Mouse (Mus musculus): ENCODE data around the gene Por. TPM values are rescaled to one million over a fixed set of nuclear protein-coding genes. Genes with fewer than 3 reads are reported as not detected.

The Por gene
- polyA plus RNA-seq, 1 experiment = 86.2 TPM

DNA sequence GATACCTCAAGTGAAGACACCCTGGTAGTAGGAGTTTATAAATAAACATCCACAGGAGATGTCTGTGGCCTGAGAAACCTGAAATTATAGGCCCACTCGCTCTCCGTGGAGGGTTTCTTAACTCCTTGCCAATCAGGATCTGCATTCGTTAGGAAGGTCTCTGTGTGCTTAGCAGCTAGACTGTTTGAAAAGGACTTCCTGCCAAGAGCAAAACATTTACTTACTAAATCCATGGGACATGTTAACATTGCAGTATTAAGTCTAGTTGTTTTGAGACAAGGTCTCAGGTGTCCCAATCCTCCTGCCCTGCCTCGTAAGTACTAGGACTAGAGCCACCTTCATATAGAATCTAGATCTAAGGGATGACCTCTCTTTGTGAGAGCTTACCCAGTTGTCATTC, 21.4 kb downstream of the Por start:
- 75% methylated on average over 4 of the region's 4 CpGs for whole genome bisulfite sequencing
- no peak for DNase-seq
- Histone ChIP-seq H3K4me1 (ENCODE audit: control insufficient read depth, insufficient read depth, low read length) (no peaks in the 10 kb centered on the region; the same call in 1 of the 2 replicates), H3K4me3 (replicated peaks; ENCODE audit: insufficient read depth, low read depth, low read length) (no peak overlapping the region), H3K27ac (ENCODE audit: insufficient read depth, low read length) (no peak overlapping the region), H3K27me3 (ENCODE audit: control insufficient read depth, insufficient read depth, low read length) (no peaks in the 10 kb centered on the region)
- TF ChIP-seq POLR2A (IDR thresholded peaks at IDR 0.05; ENCODE audit: borderline replicate concordance, insufficient read depth, low read length) (no peak), CTCF (IDR thresholded peaks at IDR 0.05; ENCODE audit: borderline replicate concordance, insufficient read depth, low read depth, low read length) (no peak)

DNA sequence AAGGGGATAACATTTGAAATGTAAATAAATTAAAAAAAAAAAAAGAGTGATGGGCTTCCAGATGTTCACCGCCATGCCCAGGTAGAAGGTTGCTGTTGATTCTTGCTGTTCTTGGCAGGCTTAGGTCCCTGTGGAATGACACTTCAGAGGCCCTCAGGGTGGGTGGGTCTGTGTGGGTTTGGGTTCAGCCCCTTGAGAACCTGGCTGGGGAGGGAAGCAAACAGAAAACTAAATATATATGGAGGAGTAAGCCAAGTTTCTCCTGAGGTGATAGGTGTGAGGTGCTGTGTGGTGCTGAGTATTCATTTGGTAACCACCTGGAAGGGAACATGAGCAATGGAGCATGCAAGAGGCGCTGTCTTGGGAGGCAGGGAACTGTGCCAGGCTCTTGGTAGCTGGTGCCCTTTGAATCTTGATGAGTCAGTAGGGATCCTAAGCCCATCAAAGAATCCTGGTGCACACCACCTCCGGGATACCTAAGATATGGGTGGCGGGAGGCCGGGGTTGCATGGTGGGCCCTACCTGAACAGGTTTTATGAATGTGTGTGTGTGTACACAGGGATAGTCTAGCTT, 23.5 kb downstream of the Por start:
- TF ChIP-seq POLR2A (IDR thresholded peaks at IDR 0.05; ENCODE audit: borderline replicate concordance, insufficient read depth, low read length) = no peak
- no peak for TF ChIP-seq CTCF (IDR thresholded peaks at IDR 0.05; ENCODE audit: borderline replicate concordance, insufficient read depth, low read depth, low read length)
- DNase-seq = no peak
- 85% methylated on average over 5 of the region's 5 CpGs for WGBS
- Histone ChIP-seq H3K4me1 (ENCODE audit: control insufficient read depth, insufficient read depth, low read length) (no peaks in the 10 kb centered on the region; the same call in 1 of the 2 replicates), H3K27me3 (ENCODE audit: control insufficient read depth, insufficient read depth, low read length) (no peaks in the 10 kb centered on the region), H3K27ac (ENCODE audit: insufficient read depth, low read length) (no peak overlapping the region), H3K4me3 (replicated peaks; ENCODE audit: insufficient read depth, low read depth, low read length) (no peak overlapping the region)

DNA sequence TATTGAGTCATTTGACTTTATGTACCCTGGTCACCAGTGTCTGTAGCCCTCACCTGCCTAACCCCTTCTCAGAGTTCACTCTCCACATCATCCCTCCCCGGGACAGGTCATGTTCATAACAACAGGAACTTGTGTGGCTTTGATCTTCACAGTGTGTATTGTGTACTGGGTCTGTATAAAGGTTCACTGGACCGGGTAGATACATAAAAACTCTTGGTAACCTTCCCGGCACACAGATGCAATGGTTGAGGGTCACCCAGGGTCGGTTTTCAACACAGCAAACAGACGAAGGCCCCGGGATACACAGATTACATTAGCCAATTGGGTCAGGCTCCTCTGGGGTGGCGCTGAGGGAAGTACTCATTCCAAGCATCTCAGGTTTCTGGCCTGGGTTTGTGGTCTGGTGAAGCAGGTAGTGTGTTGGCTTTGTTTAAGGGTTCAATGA, 25.5 kb downstream of the Por start:
- H3K27me3 ChIP-seq (ENCODE audit: control insufficient read depth, insufficient read depth, low read length) = no peaks in the 10 kb centered on the region
- no peak overlapping the region for H3K4me3 ChIP-seq (replicated peaks; ENCODE audit: insufficient read depth, low read depth, low read length)
- 20% methylated on average over 7 of the region's 7 CpGs for WGBS
- TF ChIP-seq POLR2A (IDR thresholded peaks at IDR 0.05; ENCODE audit: borderline replicate concordance, insufficient read depth, low read length) (no peak), CTCF (IDR thresholded peaks at IDR 0.05; ENCODE audit: borderline replicate concordance, insufficient read depth, low read depth, low read length) (no peak)
- no peaks in the 10 kb centered on the region; the same call in none of the 2 replicates for H3K4me1 ChIP-seq (ENCODE audit: control insufficient read depth, insufficient read depth, low read length)
- no peak for DNase-seq
- no peak overlapping the region for H3K27ac ChIP-seq (ENCODE audit: insufficient read depth, low read length)

DNA sequence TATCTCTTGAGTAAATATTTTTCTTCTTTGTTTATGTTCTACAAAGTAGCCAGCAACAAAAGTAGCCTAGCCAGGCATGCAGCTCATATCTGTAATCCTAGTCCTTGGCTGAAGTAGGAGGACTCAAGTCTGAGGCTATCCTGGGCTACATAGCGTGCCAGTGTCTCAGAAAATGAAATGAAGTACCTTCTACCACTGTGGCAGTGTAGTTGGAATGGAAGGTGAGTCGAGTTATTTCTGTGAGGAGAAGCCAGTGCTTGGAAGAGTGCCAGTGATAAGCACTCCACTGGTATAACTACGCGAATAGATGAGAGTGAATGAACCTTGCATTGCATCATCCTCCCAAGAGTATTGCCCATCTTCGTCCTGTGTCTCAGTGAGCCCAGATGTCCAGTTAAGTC, 27.9 kb downstream of the Por start:
- DNase-seq = no peak
- 53% methylated on average over 5 of the region's 5 CpGs for WGBS
- no peak for TF ChIP-seq CTCF (IDR thresholded peaks at IDR 0.05; ENCODE audit: borderline replicate concordance, insufficient read depth, low read depth, low read length)
- no peak for TF ChIP-seq POLR2A (IDR thresholded peaks at IDR 0.05; ENCODE audit: borderline replicate concordance, insufficient read depth, low read length)

DNA sequence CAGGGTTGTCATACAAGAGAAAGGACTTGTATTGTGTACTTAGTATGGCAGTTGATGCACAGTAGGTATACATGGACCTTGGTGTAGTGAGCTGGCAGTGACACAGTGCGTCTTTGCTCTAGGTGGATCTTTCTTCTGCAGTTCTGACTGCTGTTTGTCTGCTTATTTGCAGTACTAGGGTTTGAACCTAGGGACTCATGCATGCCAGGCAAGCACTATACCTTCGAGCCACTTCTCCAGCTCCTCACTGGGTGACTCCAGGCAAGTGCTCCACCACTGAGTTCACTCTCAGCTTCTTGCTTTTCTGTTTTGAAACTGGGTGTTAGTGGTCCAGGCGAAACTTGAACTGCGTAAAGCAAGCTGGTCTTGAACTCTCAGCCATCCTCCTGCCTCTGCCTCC, 31.8 kb downstream of the Por start:
- no peak overlapping the region for H3K27ac ChIP-seq (ENCODE audit: insufficient read depth, low read length)
- TF ChIP-seq CTCF (IDR thresholded peaks at IDR 0.05; ENCODE audit: borderline replicate concordance, insufficient read depth, low read depth, low read length) (no peak), POLR2A (IDR thresholded peaks at IDR 0.05; ENCODE audit: borderline replicate concordance, insufficient read depth, low read length) (no peak)
- no peak overlapping the region for H3K4me3 ChIP-seq (replicated peaks; ENCODE audit: insufficient read depth, low read depth, low read length)
- no peaks in the 10 kb centered on the region; the same call in 1 of the 2 replicates for H3K4me1 ChIP-seq (ENCODE audit: control insufficient read depth, insufficient read depth, low read length)
- no peaks in the 10 kb centered on the region for H3K27me3 ChIP-seq (ENCODE audit: control insufficient read depth, insufficient read depth, low read length)
- 96% methylated on average over 4 of the region's 4 CpGs for WGBS
- DNase-seq = no peak

More for the DNA sequence above, 27.9 kb downstream of the Por start:
- Histone ChIP-seq H3K27me3 (ENCODE audit: control insufficient read depth, insufficient read depth, low read length) (no peaks in the 10 kb centered on the region), H3K4me1 (ENCODE audit: control insufficient read depth, insufficient read depth, low read length) (no peaks in the 10 kb centered on the region; the same call in none of the 2 replicates), H3K4me3 (replicated peaks; ENCODE audit: insufficient read depth, low read depth, low read length) (no peak overlapping the region), H3K27ac (ENCODE audit: insufficient read depth, low read length) (no peak overlapping the region)

DNA sequence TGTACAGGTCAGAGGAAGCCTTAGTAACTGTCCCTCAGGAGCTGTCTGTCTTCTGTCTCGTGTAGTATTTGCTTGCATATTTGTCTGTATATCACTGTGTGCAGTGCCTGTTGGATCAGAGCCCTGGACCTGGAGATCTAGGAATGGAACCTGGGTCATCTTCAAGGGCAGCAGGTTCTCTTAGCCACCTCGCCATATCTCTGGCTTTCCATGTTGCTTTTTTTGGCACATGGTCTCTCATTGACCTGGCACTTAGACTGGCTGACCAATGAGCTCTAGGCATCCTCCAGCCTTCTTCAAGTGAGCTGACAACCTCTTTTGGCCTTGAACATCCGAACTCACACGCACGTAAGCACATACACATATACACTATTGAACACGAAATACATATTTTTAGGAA, 32.4 kb downstream of the Por start:
- Histone ChIP-seq H3K4me1 (ENCODE audit: control insufficient read depth, insufficient read depth, low read length) (no peaks in the 10 kb centered on the region; the same call in 1 of the 2 replicates), H3K27me3 (ENCODE audit: control insufficient read depth, insufficient read depth, low read length) (no peaks in the 10 kb centered on the region), H3K27ac (ENCODE audit: insufficient read depth, low read length) (no peak overlapping the region), H3K4me3 (replicated peaks; ENCODE audit: insufficient read depth, low read depth, low read length) (no peak overlapping the region)
- DNase-seq = no peak
- 79% methylated on average over 6 of the region's 6 CpGs for WGBS
- TF ChIP-seq POLR2A (IDR thresholded peaks at IDR 0.05; ENCODE audit: borderline replicate concordance, insufficient read depth, low read length) = no peak
- TF ChIP-seq CTCF (IDR thresholded peaks at IDR 0.05; ENCODE audit: borderline replicate concordance, insufficient read depth, low read depth, low read length) = no peak

DNA sequence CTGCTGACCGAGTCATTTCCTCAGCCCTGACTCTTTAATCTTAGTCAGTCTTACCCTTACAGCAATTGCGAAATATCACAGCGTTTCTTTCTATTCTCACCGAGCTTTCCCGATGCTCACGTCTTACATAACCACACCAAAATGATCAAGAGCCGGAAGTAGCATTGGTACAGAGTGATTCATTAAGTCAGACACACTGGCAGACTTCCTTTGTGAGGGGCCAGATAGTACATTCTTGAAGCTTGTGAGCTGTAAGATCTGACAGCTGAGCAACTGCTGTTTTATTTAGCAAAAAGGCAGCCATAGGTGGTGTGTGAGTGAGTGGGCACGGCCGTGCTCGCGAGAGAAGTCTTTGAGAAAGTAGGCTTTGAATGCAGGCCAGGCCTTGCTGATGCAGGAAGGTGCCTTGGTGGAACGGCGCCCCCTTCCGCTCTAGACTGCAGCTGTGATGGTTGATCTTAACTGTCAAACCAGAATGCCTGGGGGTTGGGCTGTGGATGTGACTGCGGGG, 32.9 kb downstream of the Por start:
- peaks cover 1% of the 10 kb centered on the region for H3K4me1 ChIP-seq (ENCODE audit: control insufficient read depth, insufficient read depth, low read length)
- no peak overlapping the region for H3K4me3 ChIP-seq (replicated peaks; ENCODE audit: insufficient read depth, low read depth, low read length)
- DNase-seq = no peak
- TF ChIP-seq POLR2A (IDR thresholded peaks at IDR 0.05; ENCODE audit: borderline replicate concordance, insufficient read depth, low read length) = no peak
- no peak overlapping the region for H3K27ac ChIP-seq (ENCODE audit: insufficient read depth, low read length)
- 75% methylated on average over 15 of the region's 15 CpGs for WGBS
- H3K27me3 ChIP-seq (ENCODE audit: control insufficient read depth, insufficient read depth, low read length) = no peaks in the 10 kb centered on the region

DNA sequence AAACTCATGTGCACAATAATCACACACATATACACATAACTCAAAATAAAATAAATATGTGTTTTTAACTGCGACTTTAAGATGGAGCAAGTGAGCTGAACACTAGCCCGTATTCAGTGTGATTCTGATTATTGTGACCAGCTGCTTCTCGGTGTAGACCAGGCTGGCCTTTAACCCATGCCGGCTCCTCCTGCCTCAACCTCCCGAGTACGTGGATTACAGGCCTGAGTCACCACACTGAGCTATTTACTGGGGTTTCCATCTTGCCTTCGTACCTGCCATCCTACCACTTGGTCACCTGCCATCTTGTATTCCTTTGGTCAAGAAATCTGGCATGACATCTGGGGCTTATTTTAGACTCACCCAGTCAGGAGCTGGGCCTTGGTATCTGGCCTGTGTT, 33.6 kb downstream of the Por start:
- no peak for DNase-seq
- no peak overlapping the region for H3K27ac ChIP-seq (ENCODE audit: insufficient read depth, low read length)
- 93% methylated on average over 7 of the region's 7 CpGs for WGBS
- no peak overlapping the region for H3K4me3 ChIP-seq (replicated peaks; ENCODE audit: insufficient read depth, low read depth, low read length)
- peaks cover 5% of the 10 kb centered on the region for H3K4me1 ChIP-seq (ENCODE audit: control insufficient read depth, insufficient read depth, low read length)
- H3K27me3 ChIP-seq (ENCODE audit: control insufficient read depth, insufficient read depth, low read length) = no peaks in the 10 kb centered on the region
- TF ChIP-seq CTCF (IDR thresholded peaks at IDR 0.05; ENCODE audit: borderline replicate concordance, insufficient read depth, low read depth, low read length) = no peak
- no peak for TF ChIP-seq POLR2A (IDR thresholded peaks at IDR 0.05; ENCODE audit: borderline replicate concordance, insufficient read depth, low read length)

Data from cerebellum, adult 2 months (tissue).